11 mouse cellular contexts compared by ENCODE assay signal in genomic region chr5:30686781-30687180, GRCm38 (mm10). TPM values are rescaled to one million over a fixed set of nuclear protein-coding genes. Genes with fewer than 3 reads are reported as not detected.
DNase-seq lines count a peak whose midpoint lies in the region; ATAC-seq and TF ChIP-seq lines count a peak whose summit lies in the region.
"Had no signal": no experiment of that assay in that cellular context is flagged by ENCODE, and none has a peak within 500 bp of the region (broad histone marks: within the 10 kb centered on the region; RNA-seq: fewer than 3 reads in every experiment).

No protein-coding gene starts in this region.

- intact Hi-C loops in heart, adult 2 months (cut with DNase I) = no loop called here
- intact Hi-C loops in heart, postnatal 14 days (cut with DNase I) = no loop called here

- no peak for TF ChIP-seq EP300 in heart, adult 2 months (IDR thresholded peaks at IDR 0.05; ENCODE audit: insufficient read depth, low read depth, low read length)
- TF ChIP-seq EP300 in liver, postnatal 0 days (IDR thresholded peaks at IDR 0.05; ENCODE audit: low read depth) = no peak

- no peak for DNase-seq in heart, adult 2 months
- no peak for DNase-seq in heart, postnatal 14 days
- peak; percentile 38 for DNase-seq in liver, postnatal 0 days
- DNase-seq in liver = no peak
- no peak for DNase-seq in ES-E14 (ENCODE audit: low read depth, low spot score)
- DNase-seq in heart, adult 9 months (ENCODE audit: low spot score in 2 of 2) = no peak
- DNase-seq in testis, postnatal 14 days (ENCODE audit: low spot score) = no peak
- DNase-seq: liver, embryonic 13.5 days had no signal

- WGBS in heart, adult 2 months = 55% methylated on average over 3 of the region's 3 CpGs
- 58% methylated on average over 3 of the region's 3 CpGs for WGBS in liver, postnatal 0 days (ENCODE audit: insufficient replicate concordance)

- in situ Hi-C loops in ES-E14 (cut with MboI; ENCODE audit: low sequenced_read_pairs in 2 of 2, unreplicated experiment in 2 of 2) = no loop called here

- H3K4me3 ChIP-seq in heart, adult 2 months = no peak overlapping the region
- H3K4me3 ChIP-seq in liver, postnatal 0 days (ENCODE audit: low read depth, low read length) = no peak overlapping the region
- no peak overlapping the region for H3K4me3 ChIP-seq in ES-E14 (ENCODE audit: insufficient read depth in 1 of 2, low read depth in 1 of 2, low read length in 2 of 2, poor library complexity in 1 of 2, severe bottlenecking in 1 of 2)
- H3K4me3 ChIP-seq: hindbrain, embryonic 15.5 days; liver, embryonic 13.5 days; neural tube, embryonic 15.5 days had no signal

- H3K27ac ChIP-seq in heart, adult 2 months = no peak overlapping the region
- H3K27ac ChIP-seq in liver, postnatal 0 days (ENCODE audit: low read depth) = no peak overlapping the region
- H3K27ac ChIP-seq in ES-E14 (ENCODE audit: insufficient read depth, low read depth, low read length, poor library complexity, severe bottlenecking) = no peak overlapping the region
- H3K27ac ChIP-seq: hindbrain, embryonic 15.5 days; liver, embryonic 13.5 days; neural tube, embryonic 15.5 days had no signal

- H3K4me2 ChIP-seq in liver, postnatal 0 days (ENCODE audit: low read depth, low read length) = no peak overlapping the region
- H3K4me2 ChIP-seq: hindbrain, embryonic 15.5 days; liver, embryonic 13.5 days; neural tube, embryonic 15.5 days had no signal

- H3K27me3 ChIP-seq in heart, adult 2 months (ENCODE audit: control insufficient read depth, insufficient read depth, low read length) = no peaks in the 10 kb centered on the region; the same call in 1 of the 2 replicates
- no peaks in the 10 kb centered on the region for H3K27me3 ChIP-seq in liver, postnatal 0 days (ENCODE audit: insufficient read depth, low read length)
- H3K27me3 ChIP-seq: hindbrain, embryonic 15.5 days; liver, embryonic 13.5 days; neural tube, embryonic 15.5 days had no signal

- no peaks in the 10 kb centered on the region for H3K79me2 ChIP-seq in heart, adult 2 months (replicated peaks; ENCODE audit: control insufficient read depth, insufficient read depth, low read length)

- no peak overlapping the region for H3K9ac ChIP-seq in heart, adult 2 months (ENCODE audit: low read depth, low read length)
- H3K9ac ChIP-seq in liver, postnatal 0 days (replicated peaks) = no peak overlapping the region
- H3K9ac ChIP-seq in ES-E14 (ENCODE audit: insufficient read depth, low read depth, low read length, poor library complexity, severe bottlenecking) = no peak overlapping the region
- H3K9ac ChIP-seq: hindbrain, embryonic 15.5 days; liver, embryonic 13.5 days; neural tube, embryonic 15.5 days had no signal

- no peak for ATAC-seq in liver, postnatal 0 days
- 0 out of 2 replicates have a peak, but pooled peaks have one; percentile 48 for ATAC-seq in megakaryocyte progenitor cell, adult 5-6 weeks (replicated peaks; ENCODE audit: poor library complexity)

- no peaks in the 10 kb centered on the region for H3K4me1 ChIP-seq in heart, adult 2 months (ENCODE audit: control insufficient read depth, insufficient read depth, low read length)
- H3K4me1 ChIP-seq in liver, postnatal 0 days (ENCODE audit: insufficient read depth) = no peaks in the 10 kb centered on the region
- H3K4me1 ChIP-seq in ES-E14 (ENCODE audit: control insufficient read depth in 2 of 2, insufficient read depth in 2 of 2, low read length in 2 of 2, poor library complexity in 1 of 2) = no peaks in the 10 kb centered on the region
- H3K4me1 ChIP-seq: hindbrain, embryonic 15.5 days; liver, embryonic 13.5 days; neural tube, embryonic 15.5 days had no signal

- no peak for TF ChIP-seq POLR2A in heart, adult 2 months (IDR thresholded peaks at IDR 0.05; ENCODE audit: insufficient read depth, low read depth, low read length)

- no peaks in the 10 kb centered on the region for H3K9me3 ChIP-seq in liver, postnatal 0 days (ENCODE audit: low read length)
- H3K9me3 ChIP-seq in ES-E14 (ENCODE audit: control insufficient read depth, insufficient read depth, low read depth, low read length) = no peaks in the 10 kb centered on the region
- H3K9me3 ChIP-seq: hindbrain, embryonic 15.5 days; liver, embryonic 13.5 days; neural tube, embryonic 15.5 days had no signal

- H3K36me3 ChIP-seq in heart, adult 2 months (ENCODE audit: control insufficient read depth, insufficient read depth, low read length) = no peaks in the 10 kb centered on the region
- H3K36me3 ChIP-seq in liver, postnatal 0 days (replicated peaks; ENCODE audit: insufficient read depth, low read length) = no peaks in the 10 kb centered on the region
- no peaks in the 10 kb centered on the region for H3K36me3 ChIP-seq in ES-E14 (ENCODE audit: control insufficient read depth, insufficient read depth, low read length, poor library complexity, severe bottlenecking)
- H3K36me3 ChIP-seq: hindbrain, embryonic 15.5 days; liver, embryonic 13.5 days; neural tube, embryonic 15.5 days had no signal

- TF ChIP-seq CTCF in heart, adult 2 months (IDR thresholded peaks at IDR 0.05) = peak; percentile 54
- peak; percentile 71 for TF ChIP-seq CTCF in liver, postnatal 0 days (IDR thresholded peaks at IDR 0.05; ENCODE audit: low read depth)

TF ChIP-seq in ES-E14, 5 proteins besides CTCF, POLR2A, EP300 and RAD21:
- TF ChIP-seq CHD2 (IDR thresholded peaks at IDR 0.05; ENCODE audit: low read depth, low read length) = no peak
- peak; percentile 24; the same call in 1 of the 2 replicates for TF ChIP-seq ZC3H11A (IDR thresholded peaks at IDR 0.05; ENCODE audit: borderline replicate concordance, low read depth, low read length)

RNA-seq across cellular contexts. Expression of gene Cenpa, which starts 20.2 kb away (rescaled TPM):
- 10 to 100 TPM; 43.9 to 51.0 TPM for total RNA-seq in heart, adult 2 months (2021)
- 51.3 and 69.7 TPM in 2 replicates for polyA plus RNA-seq in heart, adult 2 months (2012; rRNA removed)
- 10 to 100 TPM; 56.0 to 67.6 TPM for total RNA-seq in heart, postnatal 14 days (2021)
- polyA plus RNA-seq in liver, postnatal 0 days (2015; fragmentation: Nextera tagmentation; extraction: Ambion mirVana) = 135 and 145 TPM in 2 replicates
- 102 and 146 TPM in 2 replicates for total RNA-seq in ES-E14 (2012; rRNA removed)
- 152 and 180 TPM in 2 replicates for total RNA-seq in megakaryocyte progenitor cell, adult 5-6 weeks (2015)
- total RNA-seq in megakaryocyte progenitor cell, adult 5-6 weeks (2017) = 80.7 and 103 TPM in 2 replicates

RNA-seq across cellular contexts. Expression of gene Dpysl5, which starts 24.6 kb away (rescaled TPM):
- total RNA-seq in heart, adult 2 months (2021) = 1 to 10 TPM in 1 of 2 experiments, under 1 TPM in 1; 0.61 to 1.3 TPM
- polyA plus RNA-seq in heart, adult 2 months (2012; rRNA removed) = 0.82 and 1.1 TPM in 2 replicates
- total RNA-seq in heart, postnatal 14 days (2021) = under 1 TPM; 0.46 to 0.79 TPM
- polyA plus RNA-seq in liver, postnatal 0 days (2015; fragmentation: Nextera tagmentation; extraction: Ambion mirVana) = 0.05 TPM in 1 of 2 replicates, not detected in the other
- 5.3 and 12.4 TPM in 2 replicates for total RNA-seq in ES-E14 (2012; rRNA removed)
- total RNA-seq in megakaryocyte progenitor cell, adult 5-6 weeks (2015) = not detected in 2 replicates
- total RNA-seq in megakaryocyte progenitor cell, adult 5-6 weeks (2017) = not detected in 2 replicates

RNA-seq across cellular contexts. Expression of gene Slc35f6, which starts 39.0 kb away (rescaled TPM):
- total RNA-seq in heart, adult 2 months (2021) = 10 to 100 TPM; 47.2 to 49.9 TPM
- 119 and 154 TPM in 2 replicates for polyA plus RNA-seq in heart, adult 2 months (2012; rRNA removed)
- total RNA-seq in heart, postnatal 14 days (2021) = 10 to 100 TPM; 37.4 to 39.9 TPM
- polyA plus RNA-seq in liver, postnatal 0 days (2015; fragmentation: Nextera tagmentation; extraction: Ambion mirVana) = 13.8 and 14.2 TPM in 2 replicates
- total RNA-seq in ES-E14 (2012; rRNA removed) = 40.0 and 62.2 TPM in 2 replicates
- total RNA-seq in megakaryocyte progenitor cell, adult 5-6 weeks (2015) = 5.6 and 6.2 TPM in 2 replicates
- total RNA-seq in megakaryocyte progenitor cell, adult 5-6 weeks (2017) = 5.2 and 7.0 TPM in 2 replicates
